Mouse (Mus musculus): ENCODE measurements around the gene Ybx3. TPM values are rescaled to one million over a fixed set of nuclear protein-coding genes. Genes with fewer than 3 reads are reported as not detected.

Gene Ybx3
- total and polyA plus RNA-seq, 2 experiments: 16.8 to 18.3 TPM

GRCm38 (mm10) chr6:131404260-131404659 lies 16.0 kb upstream of the Ybx3 start:
- TF ChIP-seq POLR2A (IDR thresholded peaks at IDR 0.05; ENCODE audit: extremely low read depth, insufficient read depth, low read length): no peak
- TF ChIP-seq CTCF (IDR thresholded peaks at IDR 0.05; ENCODE audit: low read depth, low read length): no peak
- Histone ChIP-seq H3K27ac (replicated peaks; ENCODE audit: insufficient read depth, low read depth, low read length) (no peak overlapping the region), H3K79me2 (ENCODE audit: control insufficient read depth, insufficient read depth, low read length) (no peaks in the 10 kb centered on the region), H3K4me3 (ENCODE audit: insufficient read depth, low read depth, low read length) (no peak overlapping the region), H3K27me3 (ENCODE audit: control insufficient read depth, insufficient read depth, low read length) (no peaks in the 10 kb centered on the region), H3K4me1 (ENCODE audit: control insufficient read depth, insufficient read depth, low read length) (no peaks in the 10 kb centered on the region), H3K36me3 (ENCODE audit: control insufficient read depth, insufficient read depth, low read length) (no peaks in the 10 kb centered on the region), H3K9ac (ENCODE audit: low read depth, low read length) (no peak overlapping the region)
- no peak for DNase-seq (ENCODE audit: extremely low read depth, low read depth, low spot score)
- 85% methylated on average over 3 of the region's 3 CpGs for WGBS

- WGBS: 39% methylated on average over 2 of the region's 2 CpGs
- Histone ChIP-seq H3K4me1 (ENCODE audit: control insufficient read depth, insufficient read depth, low read length) (no peaks in the 10 kb centered on the region), H3K4me3 (ENCODE audit: insufficient read depth, low read depth, low read length) (no peak overlapping the region)
Measured at GRCm38 (mm10) chr6:131403036-131403435, 14.8 kb upstream of the Ybx3 start.

GRCm38 (mm10) chr6:131402606-131403005 lies 14.3 kb upstream of the Ybx3 start:
- H3K36me3 ChIP-seq (ENCODE audit: control insufficient read depth, insufficient read depth, low read length): no peaks in the 10 kb centered on the region
- no peaks in the 10 kb centered on the region for H3K79me2 ChIP-seq (ENCODE audit: control insufficient read depth, insufficient read depth, low read length)
- no peak for DNase-seq (ENCODE audit: extremely low read depth, low read depth, low spot score)
- H3K4me1 ChIP-seq (ENCODE audit: control insufficient read depth, insufficient read depth, low read length): no peaks in the 10 kb centered on the region
- no peak overlapping the region for H3K27ac ChIP-seq (replicated peaks; ENCODE audit: insufficient read depth, low read depth, low read length)
- no peak overlapping the region for H3K9ac ChIP-seq (ENCODE audit: low read depth, low read length)
- H3K27me3 ChIP-seq (ENCODE audit: control insufficient read depth, insufficient read depth, low read length): no peaks in the 10 kb centered on the region
- TF ChIP-seq POLR2A (IDR thresholded peaks at IDR 0.05; ENCODE audit: extremely low read depth, insufficient read depth, low read length) (no peak), CTCF (IDR thresholded peaks at IDR 0.05; ENCODE audit: low read depth, low read length) (no peak)
- H3K4me3 ChIP-seq (ENCODE audit: insufficient read depth, low read depth, low read length): no peak overlapping the region

More at GRCm38 (mm10) chr6:131403036-131403435, 14.8 kb upstream of the Ybx3 start:
- Histone ChIP-seq H3K27me3 (ENCODE audit: control insufficient read depth, insufficient read depth, low read length) (no peaks in the 10 kb centered on the region), H3K9ac (ENCODE audit: low read depth, low read length) (no peak overlapping the region), H3K79me2 (ENCODE audit: control insufficient read depth, insufficient read depth, low read length) (no peaks in the 10 kb centered on the region), H3K27ac (replicated peaks; ENCODE audit: insufficient read depth, low read depth, low read length) (no peak overlapping the region), H3K36me3 (ENCODE audit: control insufficient read depth, insufficient read depth, low read length) (no peaks in the 10 kb centered on the region)
- TF ChIP-seq CTCF (IDR thresholded peaks at IDR 0.05; ENCODE audit: low read depth, low read length): no peak
- no peak for TF ChIP-seq POLR2A (IDR thresholded peaks at IDR 0.05; ENCODE audit: extremely low read depth, insufficient read depth, low read length)
- DNase-seq (ENCODE audit: extremely low read depth, low read depth, low spot score): no peak

- DNase-seq (ENCODE audit: extremely low read depth, low read depth, low spot score): no peak
- Histone ChIP-seq H3K36me3 (ENCODE audit: control insufficient read depth, insufficient read depth, low read length) (no peaks in the 10 kb centered on the region), H3K27me3 (ENCODE audit: control insufficient read depth, insufficient read depth, low read length) (no peaks in the 10 kb centered on the region), H3K79me2 (ENCODE audit: control insufficient read depth, insufficient read depth, low read length) (no peaks in the 10 kb centered on the region), H3K4me1 (ENCODE audit: control insufficient read depth, insufficient read depth, low read length) (no peaks in the 10 kb centered on the region), H3K27ac (replicated peaks; ENCODE audit: insufficient read depth, low read depth, low read length) (no peak overlapping the region), H3K9ac (ENCODE audit: low read depth, low read length) (no peak overlapping the region), H3K4me3 (ENCODE audit: insufficient read depth, low read depth, low read length) (no peak overlapping the region)
- TF ChIP-seq CTCF (IDR thresholded peaks at IDR 0.05; ENCODE audit: low read depth, low read length) (no peak), POLR2A (IDR thresholded peaks at IDR 0.05; ENCODE audit: extremely low read depth, insufficient read depth, low read length) (no peak)
- 86% methylated on average over 2 of the region's 2 CpGs for WGBS
Measured at GRCm38 (mm10) chr6:131401259-131401658, 13.0 kb upstream of the Ybx3 start.

GRCm38 (mm10) chr6:131396650-131397049 lies 8.4 kb upstream of the Ybx3 start:
- Histone ChIP-seq H3K9ac (ENCODE audit: low read depth, low read length) (no peak overlapping the region), H3K27ac (replicated peaks; ENCODE audit: insufficient read depth, low read depth, low read length) (no peak overlapping the region), H3K4me3 (ENCODE audit: insufficient read depth, low read depth, low read length) (no peak overlapping the region), H3K4me1 (ENCODE audit: control insufficient read depth, insufficient read depth, low read length) (no peaks in the 10 kb centered on the region), H3K36me3 (ENCODE audit: control insufficient read depth, insufficient read depth, low read length) (no peaks in the 10 kb centered on the region), H3K27me3 (ENCODE audit: control insufficient read depth, insufficient read depth, low read length) (no peaks in the 10 kb centered on the region), H3K79me2 (ENCODE audit: control insufficient read depth, insufficient read depth, low read length) (no peaks in the 10 kb centered on the region)
- WGBS: 47% methylated on average over 1 of the region's 1 CpGs
- no peak for DNase-seq (ENCODE audit: extremely low read depth, low read depth, low spot score)
- TF ChIP-seq POLR2A (IDR thresholded peaks at IDR 0.05; ENCODE audit: extremely low read depth, insufficient read depth, low read length): no peak
- no peak for TF ChIP-seq CTCF (IDR thresholded peaks at IDR 0.05; ENCODE audit: low read depth, low read length)

- Histone ChIP-seq H3K27ac (replicated peaks; ENCODE audit: insufficient read depth, low read depth, low read length) (no peak overlapping the region), H3K79me2 (ENCODE audit: control insufficient read depth, insufficient read depth, low read length) (no peaks in the 10 kb centered on the region), H3K9ac (ENCODE audit: low read depth, low read length) (no peak overlapping the region), H3K4me3 (ENCODE audit: insufficient read depth, low read depth, low read length) (no peak overlapping the region), H3K4me1 (ENCODE audit: control insufficient read depth, insufficient read depth, low read length) (no peaks in the 10 kb centered on the region), H3K36me3 (ENCODE audit: control insufficient read depth, insufficient read depth, low read length) (no peaks in the 10 kb centered on the region), H3K27me3 (ENCODE audit: control insufficient read depth, insufficient read depth, low read length) (no peaks in the 10 kb centered on the region)
- TF ChIP-seq CTCF (IDR thresholded peaks at IDR 0.05; ENCODE audit: low read depth, low read length) (no peak), POLR2A (IDR thresholded peaks at IDR 0.05; ENCODE audit: extremely low read depth, insufficient read depth, low read length) (no peak)
- 70% methylated on average over 4 of the region's 4 CpGs for WGBS
- DNase-seq (ENCODE audit: extremely low read depth, low read depth, low spot score): no peak
Measured at GRCm38 (mm10) chr6:131393873-131394660, 5.8 kb upstream of the Ybx3 start.

All from liver, adult 2 months (tissue).